Mouse (Mus musculus) liver, embryonic 13.5 days (tissue): ENCODE measurements around the gene Prkacb. TPM values are rescaled to one million over a fixed set of nuclear protein-coding genes. Genes with fewer than 3 reads are reported as not detected.
"Not testable (repeated sequence)": the region's sequence is repeated elsewhere in the genome, so short reads cannot be mapped to it uniquely, and the experiment has no call there.

Experiments used
- ATAC-seq: fragments of 200-750 bp; cut with Nextera tagmentation; 2 replicates; pipeline ENCODE4 v1.8.0; 2017; ENCODE audit warnings: low read depth, mild to moderate bottlenecking, moderate number of reproducible peaks, moderate library complexity
- DNase-seq: peaks from one replicate; pipeline ENCODE4 v3.0.0; 2022
- H3K27ac ChIP-seq: fragments of 300-500 bp; sonication (generic); 2 replicates; pipeline ENCODE4 v1.5.1; 2015; ENCODE audit warnings: moderate library complexity, mild to moderate bottlenecking, inconsistent platforms
- H3K27me3 ChIP-seq: fragments of 300-500 bp; sonication (generic); 2 replicates; pipeline ENCODE4 v1.6.1; 2015; ENCODE audit warnings: mild to moderate bottlenecking, inconsistent platforms
- H3K36me3 ChIP-seq: fragments of 300-500 bp; sonication (generic); 2 replicates; pipeline ENCODE4 v1.6.1; 2015; ENCODE audit warnings: mild to moderate bottlenecking, inconsistent platforms
- H3K4me1 ChIP-seq: fragments of 300-500 bp; sonication (generic); replicated peaks from 2 replicates; pipeline ENCODE4 v1.6.1; 2015; ENCODE audit warnings: inconsistent platforms
- H3K4me2 ChIP-seq: fragments of 300-500 bp; sonication (generic); 2 replicates; pipeline ENCODE4 v1.6.1; 2015; ENCODE audit warnings: inconsistent platforms, mild to moderate bottlenecking, moderate library complexity
- H3K4me3 ChIP-seq: fragments of 300-500 bp; sonication (generic); replicated peaks from 2 replicates; pipeline ENCODE4 v1.5.1; 2015; ENCODE audit warnings: mild to moderate bottlenecking, inconsistent platforms
- H3K9ac ChIP-seq: fragments of 300-500 bp; sonication (generic); 2 replicates; pipeline ENCODE4 v1.6.1; 2015; ENCODE audit warnings: mild to moderate bottlenecking, inconsistent platforms
- H3K9me3 ChIP-seq: fragments of 300-500 bp; sonication (generic); replicated peaks from 2 replicates; pipeline ENCODE4 v1.6.1; 2016; ENCODE audit warnings: inconsistent platforms
- WGBS: fragments of 180-500 bp; shearing (Covaris S2); methylation state at CpG from one replicate; pipeline ENCODE4 v1.1.7; 2015; ENCODE audit not compliant: insufficient replicate concordance; 5-methylcytosine and 5-hydroxymethylcytosine counted together
- polyA plus RNA-seq: library from polyadenylated mRNA; unstranded; fragments of >200 nt; fragmentation: Nextera tagmentation; extraction: Ambion mirVana; gene quantifications from 2 replicates; pipeline ENCODE4 v1.2.1, GENCODE M21; 2015

The Prkacb gene
- polyA plus RNA-seq, 1 experiment from 2014 or later, result 13.8 TPM

GRCm38 (mm10) chr3:146776711-146777110, 36.1 kb downstream of the Prkacb start:
- Histone ChIP-seq H3K4me1 (peaks cover 32% of the 10 kb centered on the region), H3K9ac (no peak overlapping the region), H3K27me3 (no peaks in the 10 kb centered on the region), H3K4me2 (no peak overlapping the region), H3K9me3 (no peaks in the 10 kb centered on the region), H3K36me3 (no peaks in the 10 kb centered on the region), H3K4me3 (no peak overlapping the region), H3K27ac (no peak overlapping the region)
- ATAC-seq (no peak), DNase-seq (no peak)
- WGBS, result 25% methylated on average over 5 of the region's 5 CpGs

- H3K4me1 ChIP-seq, result peaks cover 31% of the 10 kb centered on the region
- 0 out of 2 replicates have a peak, but pooled peaks cover 4% of the 10 kb centered on the region for H3K36me3 ChIP-seq
- no peaks in the 10 kb centered on the region for H3K27me3 ChIP-seq
- H3K4me2 ChIP-seq, result no peak overlapping the region
- ATAC-seq, result no peak
- H3K4me3 ChIP-seq, result no peak overlapping the region
- 85% methylated on average over 2 of the region's 2 CpGs for WGBS
- no peak overlapping the region for H3K27ac ChIP-seq
- no peaks in the 10 kb centered on the region for H3K9me3 ChIP-seq
- DNase-seq, result no peak
- no peak overlapping the region for H3K9ac ChIP-seq
Observed at GRCm38 (mm10) chr3:146770853-146771252, 41.9 kb downstream of the Prkacb start.

DNA sequence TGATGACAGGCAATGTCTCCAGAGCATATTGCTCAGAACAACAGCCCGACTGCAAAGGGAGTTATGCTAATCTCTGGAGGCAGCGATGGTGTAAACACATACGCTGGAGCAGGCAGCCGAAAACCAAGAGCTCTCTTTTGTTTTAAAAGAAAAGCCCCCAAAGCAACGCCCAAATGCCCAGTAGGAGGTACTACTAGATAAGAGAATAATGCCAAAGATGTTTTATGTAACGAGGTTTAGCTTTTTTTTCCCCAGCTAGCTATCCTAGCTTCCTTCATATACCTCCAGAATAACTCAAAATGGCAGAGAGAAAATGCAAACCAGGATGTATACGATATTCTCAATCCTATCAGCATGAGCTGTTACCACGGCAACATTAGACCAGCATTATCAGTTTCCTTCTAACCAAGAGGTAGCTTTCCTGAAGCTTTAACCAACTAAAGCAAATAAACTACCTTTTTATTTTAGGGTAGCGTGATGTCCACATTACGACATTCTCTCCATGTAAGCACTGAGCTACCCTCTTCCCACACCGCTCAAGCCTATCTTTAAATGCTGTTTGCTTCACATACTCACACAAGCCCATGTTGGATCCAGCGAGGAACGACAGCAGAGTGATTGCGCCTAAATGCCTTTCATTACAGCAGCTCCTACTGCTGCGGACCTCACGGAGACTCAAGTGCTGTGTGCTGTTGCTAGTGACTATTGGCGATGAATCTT, 42.7 kb downstream of the Prkacb start:
- no peak overlapping the region; the same call in 1 of the 2 replicates for H3K9ac ChIP-seq
- no peak for DNase-seq
- 0 out of 2 replicates have a peak, but pooled peaks cover 4% of the 10 kb centered on the region for H3K36me3 ChIP-seq
- no peak; the same call in 1 of the 2 replicates for ATAC-seq
- peak overlapping the region; percentile 8 for H3K4me3 ChIP-seq
- peak overlapping the region; percentile 36 for H3K4me2 ChIP-seq
- WGBS, result 51% methylated on average over 17 of the region's 17 CpGs
- H3K4me1 ChIP-seq, result peaks cover 36% of the 10 kb centered on the region
- H3K27me3 ChIP-seq, result no peaks in the 10 kb centered on the region
- no peak overlapping the region for H3K27ac ChIP-seq
- H3K9me3 ChIP-seq, result no peaks in the 10 kb centered on the region

DNA sequence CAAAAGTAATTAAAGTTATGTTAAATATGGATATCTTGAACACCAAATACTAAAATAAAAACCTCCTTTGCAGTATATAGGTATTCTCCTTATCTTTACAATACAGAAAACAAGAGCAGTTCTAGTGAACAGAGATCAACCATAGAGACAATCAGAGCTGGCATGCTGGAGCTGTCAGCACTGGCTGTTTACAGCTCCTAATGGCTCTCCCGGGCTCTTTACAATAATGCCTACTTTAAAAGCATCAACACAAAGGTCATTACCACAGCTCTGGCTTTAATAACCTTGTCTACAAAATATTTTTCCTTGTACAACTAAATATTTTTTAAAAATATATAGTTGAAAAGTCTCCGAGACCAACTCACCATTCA, 43.2 kb downstream of the Prkacb start:
- peaks cover 41% of the 10 kb centered on the region for H3K4me1 ChIP-seq
- no peaks in the 10 kb centered on the region for H3K27me3 ChIP-seq
- no peak overlapping the region for H3K27ac ChIP-seq
- no peak overlapping the region for H3K9ac ChIP-seq
- DNase-seq (no peak), ATAC-seq (no peak)
- 0 out of 2 replicates have a peak, but pooled peaks cover 4% of the 10 kb centered on the region for H3K36me3 ChIP-seq
- no peak overlapping the region for H3K4me3 ChIP-seq
- peak overlapping the region; percentile 36 for H3K4me2 ChIP-seq
- H3K9me3 ChIP-seq, result no peaks in the 10 kb centered on the region
- WGBS, result 61% methylated on average over 2 of the region's 2 CpGs

DNA sequence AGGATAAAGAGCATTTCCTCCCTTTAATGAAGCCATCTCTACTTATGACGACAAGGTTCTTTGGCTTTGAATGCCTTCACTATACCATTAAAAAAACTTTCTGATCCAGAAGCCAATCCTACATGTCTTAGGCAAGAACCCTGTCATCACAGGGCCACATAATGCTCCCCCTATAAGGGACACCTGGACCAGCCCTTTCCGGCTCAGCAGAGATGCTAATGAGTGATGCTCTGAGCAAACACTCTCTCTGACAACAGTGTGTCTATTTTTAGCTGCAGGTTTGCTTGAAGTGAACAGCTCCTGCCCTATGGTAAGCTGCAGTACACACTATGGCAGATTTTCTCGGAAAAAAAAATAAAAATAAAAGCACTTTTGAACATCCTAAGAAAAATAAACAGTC, 43.9 kb downstream of the Prkacb start:
- Histone ChIP-seq H3K27ac (no peak overlapping the region), H3K4me2 (no peak overlapping the region), H3K36me3 (0 out of 2 replicates have a peak, but pooled peaks cover 4% of the 10 kb centered on the region), H3K9ac (no peak overlapping the region), H3K9me3 (no peaks in the 10 kb centered on the region), H3K4me1 (peaks cover 48% of the 10 kb centered on the region), H3K27me3 (no peaks in the 10 kb centered on the region), H3K4me3 (no peak overlapping the region)
- 63% methylated on average over 3 of the region's 3 CpGs for WGBS
- ATAC-seq, result no peak
- no peak for DNase-seq

DNA sequence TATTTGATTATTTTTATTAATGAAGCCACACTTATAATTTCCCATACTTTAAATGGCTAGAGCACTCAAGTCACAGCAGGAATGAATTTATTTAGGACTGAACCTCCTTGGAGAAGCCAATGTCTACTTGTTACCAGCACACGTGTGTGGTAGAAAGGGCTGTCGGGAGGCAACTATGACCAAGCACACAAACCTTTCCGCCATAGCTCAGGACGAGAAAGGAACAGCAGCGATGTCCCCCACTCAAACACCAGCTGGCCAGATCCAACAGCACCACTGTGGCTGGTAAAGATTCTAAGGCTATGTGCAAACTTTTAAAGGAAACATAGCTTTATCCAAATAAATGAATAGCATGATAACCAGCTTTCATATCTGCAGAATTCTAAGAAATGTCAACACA, 44.4 kb downstream of the Prkacb start:
- 85% methylated on average over 5 of the region's 5 CpGs for WGBS
- H3K9ac ChIP-seq, result no peak overlapping the region
- H3K4me1 ChIP-seq, result peaks cover 51% of the 10 kb centered on the region
- ATAC-seq, result no peak
- H3K4me3 ChIP-seq, result no peak overlapping the region
- DNase-seq, result no peak
- H3K9me3 ChIP-seq, result no peaks in the 10 kb centered on the region
- H3K4me2 ChIP-seq, result no peak overlapping the region
- no peaks in the 10 kb centered on the region for H3K27me3 ChIP-seq
- no peak overlapping the region for H3K27ac ChIP-seq
- H3K36me3 ChIP-seq, result 0 out of 2 replicates have a peak, but pooled peaks cover 4% of the 10 kb centered on the region

GRCm38 (mm10) chr3:146766701-146767181, 46.0 kb downstream of the Prkacb start:
- no peak for ATAC-seq
- Histone ChIP-seq H3K9ac (no peak overlapping the region), H3K4me1 (peaks cover 62% of the 10 kb centered on the region), H3K4me2 (no peak overlapping the region), H3K9me3 (no peaks in the 10 kb centered on the region), H3K27ac (0 out of 2 replicates have a peak overlapping the region, but pooled peaks have one; percentile 27), H3K4me3 (no peak overlapping the region), H3K27me3 (no peaks in the 10 kb centered on the region), H3K36me3 (0 out of 2 replicates have a peak, but pooled peaks cover 4% of the 10 kb centered on the region)
- WGBS, result 64% methylated on average over 8 of the region's 8 CpGs
- DNase-seq, result no peak

GRCm38 (mm10) chr3:146766071-146766605, 46.7 kb downstream of the Prkacb start:
- Histone ChIP-seq H3K4me3 (no peak overlapping the region), H3K4me2 (no peak overlapping the region), H3K36me3 (0 out of 2 replicates have a peak, but pooled peaks cover 4% of the 10 kb centered on the region), H3K27ac (peak overlapping the region; percentile 27; the same call in 1 of the 2 replicates), H3K9ac (no peak overlapping the region), H3K27me3 (no peaks in the 10 kb centered on the region), H3K9me3 (no peaks in the 10 kb centered on the region), H3K4me1 (peaks cover 64% of the 10 kb centered on the region)
- no peak for ATAC-seq
- no peak for DNase-seq
- WGBS, result 81% methylated on average over 4 of the region's 4 CpGs

GRCm38 (mm10) chr3:146764871-146765529, 47.8 kb downstream of the Prkacb start:
- Histone ChIP-seq H3K4me2 (peak overlapping the region; percentile 19), H3K9ac (peak overlapping the region; percentile 15; the same call in 1 of the 2 replicates)

GRCm38 (mm10) chr3:146763054-146763453, 49.7 kb downstream of the Prkacb start:
- H3K27me3 ChIP-seq, H3K9me3 ChIP-seq, H3K4me3 ChIP-seq, H3K9ac ChIP-seq, H3K36me3 ChIP-seq, H3K4me2 ChIP-seq, H3K27ac ChIP-seq: not testable (repeated sequence)
- ATAC-seq (peak; percentile 74), DNase-seq (peak; percentile 33)
- H3K4me1 ChIP-seq, result peaks cover 49% of the 10 kb centered on the region
- 53% methylated on average over 2 of the region's 2 CpGs for WGBS

More at GRCm38 (mm10) chr3:146764871-146765529, 47.8 kb downstream of the Prkacb start:
- DNase-seq (peak; percentile 53), ATAC-seq (peak; percentile 90)
- Histone ChIP-seq H3K4me1 (peaks cover 60% of the 10 kb centered on the region), H3K4me3 (no peak overlapping the region), H3K27ac (peak overlapping the region; percentile 82), H3K27me3 (no peaks in the 10 kb centered on the region), H3K9me3 (no peaks in the 10 kb centered on the region), H3K36me3 (0 out of 2 replicates have a peak, but pooled peaks cover 4% of the 10 kb centered on the region)
- 33% methylated on average over 3 of the region's 3 CpGs for whole genome bisulfite sequencing

DNA sequence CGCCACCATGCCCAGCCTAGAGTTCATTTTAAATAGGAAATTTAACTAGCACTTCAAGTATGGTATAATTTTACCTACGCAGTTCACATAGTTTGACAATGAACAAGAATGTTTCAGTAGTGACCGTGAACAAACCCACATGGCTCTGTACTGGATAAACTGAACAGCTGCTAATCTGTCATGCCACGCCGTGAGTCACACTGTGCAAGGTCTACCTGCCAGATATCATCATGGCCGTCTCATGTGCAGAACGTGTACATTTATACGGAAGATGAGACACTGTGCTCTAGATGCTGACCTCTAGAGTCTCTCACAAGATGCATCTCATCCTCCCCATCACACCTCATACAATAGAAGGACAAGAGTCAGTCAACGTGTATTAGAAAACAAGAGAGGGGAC, 51.5 kb downstream of the Prkacb start:
- 0 out of 2 replicates have a peak, but pooled peaks cover 4% of the 10 kb centered on the region for H3K36me3 ChIP-seq
- no peak overlapping the region for H3K4me3 ChIP-seq
- H3K27me3 ChIP-seq, result no peaks in the 10 kb centered on the region
- no peak overlapping the region for H3K9ac ChIP-seq
- WGBS, result 62% methylated on average over 9 of the region's 9 CpGs
- peak; percentile 39; the same call in 1 of the 2 replicates for ATAC-seq
- no peaks in the 10 kb centered on the region for H3K9me3 ChIP-seq
- no peak overlapping the region for H3K4me2 ChIP-seq
- H3K4me1 ChIP-seq, result peaks cover 39% of the 10 kb centered on the region
- no peak overlapping the region for H3K27ac ChIP-seq
- peak; percentile 16 for DNase-seq
